Mouse (Mus musculus): ENCODE measurements around the gene Auts2. TPM values are rescaled to one million over a fixed set of nuclear protein-coding genes. Genes with fewer than 3 reads are reported as not detected.

Gene Auts2
- total RNA-seq, 2 experiments from 2014 or later, result 101 to 109 TPM

GRCm38 (mm10) chr5:131589948-131590467 lies 953.1 kb downstream of the Auts2 start:
- no peak for DNase-seq (ENCODE audit: low spot score in 2 of 2)

- DNase-seq (ENCODE audit: low spot score in 2 of 2), result no peak
Observed at GRCm38 (mm10) chr5:131586332-131586700, 956.8 kb downstream of the Auts2 start.

- no peak for DNase-seq (ENCODE audit: low spot score in 2 of 2)
Observed at GRCm38 (mm10) chr5:131585684-131586331, 957.3 kb downstream of the Auts2 start.

GRCm38 (mm10) chr5:131584260-131585135 lies 958.6 kb downstream of the Auts2 start:
- DNase-seq (ENCODE audit: low spot score in 2 of 2), result no peak

GRCm38 (mm10) chr5:131581110-131582050 lies 961.8 kb downstream of the Auts2 start:
- DNase-seq (ENCODE audit: low spot score in 2 of 2), result no peak

GRCm38 (mm10) chr5:131578737-131579136 lies 964.4 kb downstream of the Auts2 start:
- no peak for DNase-seq (ENCODE audit: low spot score in 2 of 2)

GRCm38 (mm10) chr5:131575733-131576265 lies 967.3 kb downstream of the Auts2 start:
- DNase-seq (ENCODE audit: low spot score in 2 of 2), result no peak

- no peak for DNase-seq (ENCODE audit: low spot score in 2 of 2)
Observed at GRCm38 (mm10) chr5:131575086-131575514, 968.0 kb downstream of the Auts2 start.

GRCm38 (mm10) chr5:131574469-131575085 lies 968.6 kb downstream of the Auts2 start:
- no peak for DNase-seq (ENCODE audit: low spot score in 2 of 2)

- DNase-seq (ENCODE audit: low spot score in 2 of 2), result no peak
Observed at GRCm38 (mm10) chr5:131573296-131574177, 969.6 kb downstream of the Auts2 start.

- DNase-seq (ENCODE audit: low spot score in 2 of 2), result no peak
Observed at GRCm38 (mm10) chr5:131566032-131566431, 977.1 kb downstream of the Auts2 start.

- no peak for DNase-seq (ENCODE audit: low spot score in 2 of 2)
Observed at GRCm38 (mm10) chr5:131563630-131564252, 979.4 kb downstream of the Auts2 start.

GRCm38 (mm10) chr5:131560773-131561560 lies 982.2 kb downstream of the Auts2 start:
- DNase-seq (ENCODE audit: low spot score in 2 of 2), result no peak

- no peak for DNase-seq (ENCODE audit: low spot score in 2 of 2)
Observed at GRCm38 (mm10) chr5:131558403-131559174, 984.6 kb downstream of the Auts2 start.

GRCm38 (mm10) chr5:131557591-131558385 lies 985.4 kb downstream of the Auts2 start:
- no peak for DNase-seq (ENCODE audit: low spot score in 2 of 2)

- no peak for DNase-seq (ENCODE audit: low spot score in 2 of 2)
Observed at GRCm38 (mm10) chr5:131548932-131549563, 994.1 kb downstream of the Auts2 start.

Measured in left cerebral cortex, adult 18-20 months (tissue).